Mouse (Mus musculus): Measurements from ENCODE around the gene Psat1. TPM values are rescaled to one million over a fixed set of nuclear protein-coding genes. Genes with fewer than 3 reads are reported as not detected.

Gene Psat1
- polyA plus RNA-seq, 1 experiment from 2014 or later, result 15.3 TPM

- no peaks in the 10 kb centered on the region for H3K9me3 ChIP-seq (ENCODE audit: control insufficient read depth)
- H3K4me2 ChIP-seq (replicated peaks; ENCODE audit: low read depth), result no peak overlapping the region
- H3K27ac ChIP-seq (ENCODE audit: low read depth, low read length), result no peak overlapping the region
- H3K4me3 ChIP-seq (ENCODE audit: low read depth, low read length), result no peak overlapping the region
- WGBS, result 89% methylated on average over 4 of the region's 4 CpGs
- H3K27me3 ChIP-seq (replicated peaks; ENCODE audit: control insufficient read depth, insufficient read depth, low read length), result no peaks in the 10 kb centered on the region
- H3K4me1 ChIP-seq (replicated peaks; ENCODE audit: control insufficient read depth, insufficient read depth, low read length), result no peaks in the 10 kb centered on the region
- TF ChIP-seq CTCF (IDR thresholded peaks at IDR 0.05; ENCODE audit: low read depth), result no peak
- ATAC-seq, result no peak
- peaks cover 6% of the 10 kb centered on the region; the same call in 1 of the 2 replicates for H3K36me3 ChIP-seq (ENCODE audit: control insufficient read depth, insufficient read depth)
- H3K9ac ChIP-seq (ENCODE audit: low read depth, low read length), result no peak overlapping the region
These were observed 42.4 kb downstream of the Psat1 start for GRCm38 (mm10) chr19:15904734-15905133.

DNA sequence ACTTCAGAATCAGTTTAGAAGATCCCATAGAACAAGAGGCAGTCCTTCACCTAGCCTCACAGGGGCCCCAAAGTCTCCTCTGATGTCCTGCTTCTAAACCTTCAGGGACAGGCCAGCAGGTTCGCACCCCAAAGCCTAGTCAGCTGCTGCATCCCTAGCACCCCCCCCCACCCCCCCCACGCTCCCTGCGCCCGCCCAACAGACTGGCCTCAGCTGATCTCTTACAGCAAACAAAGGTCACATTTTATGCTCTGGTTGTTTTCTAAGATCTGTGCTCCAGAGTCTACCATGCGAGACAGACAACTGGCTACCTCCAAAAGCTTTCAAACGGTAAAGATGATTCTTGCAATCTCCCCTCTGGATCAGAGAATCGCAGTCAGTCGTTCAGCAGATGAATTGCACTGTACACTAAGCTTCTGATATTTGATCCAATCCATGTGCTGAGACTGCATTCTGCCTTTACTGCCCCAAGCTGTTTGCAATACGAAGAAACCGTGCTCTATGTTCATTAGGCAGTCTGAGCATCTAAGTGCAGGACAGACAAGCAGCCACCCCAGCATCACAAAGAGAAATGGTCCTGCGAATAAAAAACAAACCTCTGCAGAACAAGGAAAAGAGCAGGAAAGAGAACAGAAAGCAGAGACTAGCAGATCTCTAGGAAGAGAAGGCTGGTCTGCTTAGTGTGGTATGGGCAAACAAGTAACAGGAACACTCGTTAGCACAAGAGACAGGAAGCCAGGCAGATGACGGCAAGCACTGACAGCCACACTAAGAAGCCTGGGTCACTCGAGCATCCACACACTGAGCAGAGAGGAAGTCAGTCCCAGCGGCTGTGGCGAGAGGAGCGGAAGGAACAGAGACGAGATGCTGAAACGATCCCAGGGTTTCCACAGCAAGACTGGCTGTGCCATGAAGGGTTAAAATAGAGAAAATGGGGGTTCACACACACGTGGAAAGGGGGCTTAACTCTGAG is 43.3 kb downstream of the Psat1 start:
- no peaks in the 10 kb centered on the region for H3K27me3 ChIP-seq (replicated peaks; ENCODE audit: control insufficient read depth, insufficient read depth, low read length)
- ATAC-seq, result no peak
- no peak overlapping the region for H3K4me2 ChIP-seq (replicated peaks; ENCODE audit: low read depth)
- H3K9ac ChIP-seq (ENCODE audit: low read depth, low read length), result no peak overlapping the region
- peaks cover 6% of the 10 kb centered on the region; the same call in 1 of the 2 replicates for H3K36me3 ChIP-seq (ENCODE audit: control insufficient read depth, insufficient read depth)
- H3K4me3 ChIP-seq (ENCODE audit: low read depth, low read length), result no peak overlapping the region
- no peaks in the 10 kb centered on the region for H3K9me3 ChIP-seq (ENCODE audit: control insufficient read depth)
- TF ChIP-seq CTCF (IDR thresholded peaks at IDR 0.05; ENCODE audit: low read depth), result no peak
- H3K27ac ChIP-seq (ENCODE audit: low read depth, low read length), result no peak overlapping the region
- 65% methylated on average over 20 of the region's 20 CpGs for WGBS
- no peaks in the 10 kb centered on the region for H3K4me1 ChIP-seq (replicated peaks; ENCODE audit: control insufficient read depth, insufficient read depth, low read length)

GRCm38 (mm10) chr19:15895681-15896080 is 51.5 kb downstream of the Psat1 start:
- H3K36me3 ChIP-seq (ENCODE audit: control insufficient read depth, insufficient read depth), result no peaks in the 10 kb centered on the region
- H3K27me3 ChIP-seq (replicated peaks; ENCODE audit: control insufficient read depth, insufficient read depth, low read length), result no peaks in the 10 kb centered on the region
- H3K4me3 ChIP-seq (ENCODE audit: low read depth, low read length), result no peak overlapping the region
- no peak for TF ChIP-seq CTCF (IDR thresholded peaks at IDR 0.05; ENCODE audit: low read depth)
- no peak overlapping the region for H3K4me2 ChIP-seq (replicated peaks; ENCODE audit: low read depth)
- no peak overlapping the region for H3K27ac ChIP-seq (ENCODE audit: low read depth, low read length)
- no peaks in the 10 kb centered on the region for H3K4me1 ChIP-seq (replicated peaks; ENCODE audit: control insufficient read depth, insufficient read depth, low read length)
- H3K9ac ChIP-seq (ENCODE audit: low read depth, low read length), result no peak overlapping the region
- no peaks in the 10 kb centered on the region for H3K9me3 ChIP-seq (ENCODE audit: control insufficient read depth)
- ATAC-seq, result no peak
- 69% methylated on average over 3 of the region's 3 CpGs for WGBS

- TF ChIP-seq CTCF (IDR thresholded peaks at IDR 0.05; ENCODE audit: low read depth), result no peak
- no peak overlapping the region for H3K4me3 ChIP-seq (ENCODE audit: low read depth, low read length)
- H3K27ac ChIP-seq (ENCODE audit: low read depth, low read length), result no peak overlapping the region
- no peaks in the 10 kb centered on the region for H3K27me3 ChIP-seq (replicated peaks; ENCODE audit: control insufficient read depth, insufficient read depth, low read length)
- no peaks in the 10 kb centered on the region for H3K9me3 ChIP-seq (ENCODE audit: control insufficient read depth)
- no peaks in the 10 kb centered on the region for H3K36me3 ChIP-seq (ENCODE audit: control insufficient read depth, insufficient read depth)
- no peak overlapping the region for H3K4me2 ChIP-seq (replicated peaks; ENCODE audit: low read depth)
- WGBS, result 93% methylated on average over 4 of the region's 4 CpGs
- H3K9ac ChIP-seq (ENCODE audit: low read depth, low read length), result no peak overlapping the region
- no peak for ATAC-seq
- H3K4me1 ChIP-seq (replicated peaks; ENCODE audit: control insufficient read depth, insufficient read depth, low read length), result no peaks in the 10 kb centered on the region
These were observed 55.0 kb downstream of the Psat1 start for GRCm38 (mm10) chr19:15892146-15892545.

DNA sequence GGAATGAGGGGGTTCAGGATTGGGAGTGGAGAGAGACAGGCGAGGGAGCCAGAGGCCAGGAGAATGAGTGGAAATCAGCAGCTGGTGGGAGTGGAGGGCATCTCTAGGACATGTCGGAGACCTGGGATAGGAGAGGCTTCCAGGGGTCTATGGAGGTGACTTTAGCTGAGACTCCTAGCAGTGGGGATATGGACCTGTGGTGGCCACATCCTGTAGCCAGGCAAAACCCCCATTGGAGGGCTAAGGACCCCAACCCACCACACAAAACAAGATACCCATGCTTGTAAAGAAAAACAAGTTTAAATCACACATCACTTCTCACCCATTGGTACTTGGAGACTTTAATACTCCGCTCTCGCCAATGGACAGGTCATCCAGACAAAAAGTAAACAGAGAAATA is 58.7 kb downstream of the Psat1 start:
- Histone ChIP-seq H3K36me3 (ENCODE audit: control insufficient read depth, insufficient read depth) (no peaks in the 10 kb centered on the region), H3K27me3 (replicated peaks; ENCODE audit: control insufficient read depth, insufficient read depth, low read length) (no peaks in the 10 kb centered on the region), H3K4me3 (ENCODE audit: low read depth, low read length) (no peak overlapping the region), H3K4me2 (replicated peaks; ENCODE audit: low read depth) (no peak overlapping the region), H3K9ac (ENCODE audit: low read depth, low read length) (no peak overlapping the region), H3K27ac (ENCODE audit: low read depth, low read length) (no peak overlapping the region), H3K4me1 (replicated peaks; ENCODE audit: control insufficient read depth, insufficient read depth, low read length) (no peaks in the 10 kb centered on the region), H3K9me3 (ENCODE audit: control insufficient read depth) (no peaks in the 10 kb centered on the region)
- no peak for TF ChIP-seq CTCF (IDR thresholded peaks at IDR 0.05; ENCODE audit: low read depth)
- no peak for ATAC-seq
- WGBS, result 93% methylated on average over 4 of the region's 4 CpGs

GRCm38 (mm10) chr19:15882705-15883426 is 64.3 kb downstream of the Psat1 start:
- no peak overlapping the region for H3K27ac ChIP-seq (ENCODE audit: low read depth, low read length)
- no peak overlapping the region for H3K9ac ChIP-seq (ENCODE audit: low read depth, low read length)
- no peak overlapping the region for H3K4me3 ChIP-seq (ENCODE audit: low read depth, low read length)
- no peaks in the 10 kb centered on the region for H3K36me3 ChIP-seq (ENCODE audit: control insufficient read depth, insufficient read depth)
- H3K9me3 ChIP-seq (ENCODE audit: control insufficient read depth), result no peaks in the 10 kb centered on the region
- 0 out of 2 replicates have a peak, but pooled peaks have one; percentile 9 for TF ChIP-seq CTCF (IDR thresholded peaks at IDR 0.05; ENCODE audit: low read depth)
- 75% methylated on average over 11 of the region's 11 CpGs for WGBS
- no peak for ATAC-seq
- H3K4me1 ChIP-seq (replicated peaks; ENCODE audit: control insufficient read depth, insufficient read depth, low read length), result no peaks in the 10 kb centered on the region
- no peaks in the 10 kb centered on the region for H3K27me3 ChIP-seq (replicated peaks; ENCODE audit: control insufficient read depth, insufficient read depth, low read length)
- H3K4me2 ChIP-seq (replicated peaks; ENCODE audit: low read depth), result no peak overlapping the region
